1 mouse cellular context compared by ENCODE assay signal in the genomic region with DNA sequence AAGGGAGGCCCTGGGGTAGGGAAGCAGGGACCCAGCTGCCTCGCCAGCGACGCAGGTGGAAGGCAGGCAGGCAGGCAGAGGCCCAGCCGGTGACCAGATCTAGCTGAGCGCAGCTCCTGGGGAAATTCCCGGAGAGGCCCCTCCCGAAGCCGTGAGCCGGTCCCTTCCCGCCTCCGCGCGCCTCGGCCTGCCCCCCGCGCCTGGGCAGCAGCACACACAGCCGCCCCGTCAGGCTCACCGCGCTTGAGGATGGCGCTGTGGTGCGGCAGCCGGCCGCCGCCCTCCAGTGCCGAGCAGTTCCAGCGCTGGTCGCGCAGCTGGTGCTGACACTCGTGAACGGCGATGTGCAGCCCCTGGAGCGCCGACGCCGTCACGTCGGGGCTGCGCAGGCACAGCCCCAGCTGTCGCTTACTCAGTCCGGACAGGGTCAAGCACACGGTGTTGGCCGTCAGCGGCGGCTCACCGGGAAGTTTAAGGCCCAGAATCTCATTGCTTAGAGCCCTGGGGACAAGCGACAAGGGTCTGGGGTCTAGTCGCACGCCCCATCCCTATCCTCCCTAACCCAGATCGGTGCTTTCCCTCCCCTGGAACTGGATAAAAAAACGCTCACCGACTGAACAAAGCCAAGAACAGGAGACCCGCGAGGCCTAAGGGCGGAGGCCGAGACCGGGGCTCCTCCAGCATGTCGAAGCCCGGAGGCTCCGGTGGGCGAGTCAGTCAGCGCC.
TF ChIP-seq lines count a peak whose summit lies in the region.

No protein-coding gene starts in this region.

TF ChIP-seq in ES-E14, 5 proteins besides CTCF, POLR2A, EP300 and RAD21 (continued from another document):
- TF ChIP-seq HCFC1 (IDR thresholded peaks at IDR 0.05; ENCODE audit: borderline replicate concordance, insufficient read depth, low read length): no peak
